Mouse (Mus musculus): ENCODE results near the gene Hoxb4.

Hoxb4 gene

DNA sequence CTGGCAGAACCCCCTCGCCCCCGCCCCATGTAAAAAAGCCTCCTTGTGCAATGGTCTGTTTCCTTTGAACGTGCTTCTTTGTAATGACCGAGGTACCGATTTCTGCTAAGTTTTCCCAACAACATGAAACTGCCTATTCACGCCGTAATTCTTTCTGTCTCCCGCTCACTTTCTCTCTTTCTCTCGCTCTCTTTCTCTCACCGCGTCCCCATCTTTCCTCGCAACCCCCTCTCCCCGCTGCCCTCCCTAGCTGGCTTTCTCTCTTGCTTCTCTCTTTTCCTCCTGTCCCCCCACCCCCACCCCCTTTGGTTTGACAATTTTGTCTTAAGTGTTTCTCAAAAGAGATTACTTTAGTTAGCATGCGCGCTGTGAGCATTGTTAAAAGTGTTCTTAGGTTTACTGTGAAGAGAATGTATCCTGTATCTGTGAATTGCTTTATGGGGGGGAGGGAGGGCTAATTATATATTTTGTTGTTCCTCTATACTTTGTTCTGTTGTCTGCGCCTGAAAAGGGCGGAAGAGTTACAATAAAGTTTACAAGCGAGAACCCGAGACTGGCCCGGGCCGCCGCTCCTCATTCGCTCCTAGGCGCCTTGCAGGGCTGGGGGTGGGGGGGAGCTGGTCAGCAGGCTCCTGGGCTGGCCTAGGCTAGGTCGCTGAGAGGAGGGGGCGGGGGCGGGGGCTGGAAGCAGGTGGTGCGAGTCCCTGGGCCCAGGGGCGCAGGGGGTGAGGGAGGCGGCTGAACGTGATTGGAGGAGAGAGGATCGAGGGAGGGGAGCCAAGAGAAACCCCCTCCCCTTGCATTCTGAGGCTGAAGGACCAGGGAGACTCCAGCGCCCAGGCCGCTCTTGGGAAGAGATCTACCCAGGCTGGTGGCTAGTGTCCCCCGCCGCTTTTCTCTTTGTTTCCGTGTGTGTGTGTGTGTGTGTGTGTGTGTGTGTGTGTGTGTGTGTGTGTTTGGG, 33.0 kb upstream of the Hoxb4 start:
- no peak for DNase-seq (ENCODE audit: low read depth)

DNA sequence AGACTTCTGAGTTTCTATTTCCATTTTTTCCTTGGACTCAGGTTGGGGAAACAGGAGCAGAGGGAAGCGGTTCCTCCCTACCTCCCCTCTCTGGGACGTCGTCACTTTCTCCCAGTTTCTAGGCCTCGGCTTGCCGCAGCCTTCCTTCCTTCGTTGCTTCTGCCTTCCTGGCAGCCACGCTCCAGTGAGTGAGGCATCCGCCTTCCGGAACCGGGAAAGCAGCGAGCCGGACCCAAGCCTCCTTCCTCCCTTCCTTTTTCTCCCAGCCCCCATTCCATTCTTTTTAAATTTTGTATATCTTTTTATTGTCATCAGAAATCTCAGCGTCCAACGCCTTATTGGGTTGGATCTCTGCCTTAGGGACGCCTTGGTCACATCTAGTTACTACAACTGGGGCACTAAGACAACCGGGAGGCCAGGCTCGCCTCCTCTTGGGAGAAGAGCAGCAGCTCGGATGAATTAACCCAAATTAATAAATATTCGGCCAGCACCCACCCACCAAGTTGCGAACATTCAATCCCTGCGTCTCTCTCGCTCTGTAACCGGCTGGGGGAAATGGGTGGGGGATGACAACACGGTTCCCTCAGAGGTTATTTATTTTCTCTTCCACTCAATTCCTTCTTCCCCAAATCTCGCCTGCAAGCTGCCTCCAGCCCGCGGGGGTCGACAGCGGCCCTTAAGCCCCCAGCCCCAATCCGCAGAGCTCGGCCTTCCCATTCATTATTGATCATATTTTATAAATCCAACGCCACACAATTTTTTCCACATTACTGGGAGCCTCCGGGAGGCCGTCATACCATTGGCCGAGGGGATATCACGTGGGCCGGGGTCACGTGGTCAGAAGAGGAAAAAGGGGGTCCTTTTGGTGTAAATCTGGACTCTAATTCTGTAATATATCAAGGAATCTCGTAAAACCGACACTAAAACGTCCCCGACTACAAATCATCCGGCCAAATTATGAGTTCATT, 32.0 kb upstream of the Hoxb4 start, which contains the start of gene Hoxb7:
Hoxb7 (plus strand) TSS at position 853 of the 968 bp plus-strand sequence.
- DNase-seq (ENCODE audit: low read depth), result no peak

DNA sequence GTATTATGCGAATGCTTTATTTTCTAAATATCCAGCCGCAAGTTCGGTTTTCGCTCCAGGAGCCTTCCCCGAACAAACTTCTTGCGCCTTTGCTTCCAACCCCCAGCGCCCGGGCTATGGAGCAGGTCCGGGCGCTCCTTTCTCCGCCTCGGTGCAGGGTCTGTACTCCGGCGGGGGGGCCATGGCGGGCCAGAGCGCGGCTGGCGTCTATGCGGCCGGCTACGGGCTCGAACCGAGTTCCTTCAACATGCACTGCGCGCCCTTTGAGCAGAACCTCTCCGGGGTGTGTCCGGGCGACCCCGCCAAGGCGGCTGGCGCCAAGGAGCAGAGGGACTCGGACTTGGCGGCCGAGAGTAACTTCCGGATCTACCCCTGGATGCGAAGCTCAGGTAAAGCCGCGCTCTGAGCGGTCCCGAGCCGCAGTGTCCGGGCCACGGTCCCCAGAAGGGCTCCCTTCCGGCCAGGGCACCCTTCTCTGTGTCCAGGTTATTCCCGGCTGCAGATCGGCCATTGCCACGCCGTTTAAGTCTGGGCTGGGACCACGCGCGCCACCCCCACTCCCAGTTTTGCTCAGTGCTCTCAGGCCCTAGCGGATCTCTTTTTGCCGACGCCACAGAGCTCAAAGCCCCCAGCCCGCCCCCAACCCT, 31.2 kb upstream of the Hoxb4 start:
- DNase-seq (ENCODE audit: low read depth), result no peak

DNA sequence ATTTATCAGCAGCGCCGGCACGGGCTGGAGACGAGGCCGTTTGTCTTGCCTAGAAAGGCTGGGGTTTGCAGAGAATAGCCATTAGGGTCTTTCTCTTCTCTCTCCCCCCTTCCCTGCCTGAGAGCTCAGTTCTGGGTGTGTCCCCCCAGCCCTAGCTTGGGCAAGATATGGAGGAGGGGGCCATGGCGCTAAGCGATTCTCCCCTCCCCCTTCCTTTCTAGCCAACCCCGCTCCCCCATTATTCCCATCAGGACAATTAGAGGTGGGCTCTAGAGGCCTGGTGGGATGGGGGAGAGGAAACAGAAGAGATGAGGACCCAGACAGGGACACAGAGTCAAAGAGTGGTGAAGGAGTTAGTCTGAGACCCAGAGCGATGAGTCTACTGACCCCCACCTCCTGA, 30.7 kb upstream of the Hoxb4 start:
- DNase-seq (ENCODE audit: low read depth), result no peak

DNA sequence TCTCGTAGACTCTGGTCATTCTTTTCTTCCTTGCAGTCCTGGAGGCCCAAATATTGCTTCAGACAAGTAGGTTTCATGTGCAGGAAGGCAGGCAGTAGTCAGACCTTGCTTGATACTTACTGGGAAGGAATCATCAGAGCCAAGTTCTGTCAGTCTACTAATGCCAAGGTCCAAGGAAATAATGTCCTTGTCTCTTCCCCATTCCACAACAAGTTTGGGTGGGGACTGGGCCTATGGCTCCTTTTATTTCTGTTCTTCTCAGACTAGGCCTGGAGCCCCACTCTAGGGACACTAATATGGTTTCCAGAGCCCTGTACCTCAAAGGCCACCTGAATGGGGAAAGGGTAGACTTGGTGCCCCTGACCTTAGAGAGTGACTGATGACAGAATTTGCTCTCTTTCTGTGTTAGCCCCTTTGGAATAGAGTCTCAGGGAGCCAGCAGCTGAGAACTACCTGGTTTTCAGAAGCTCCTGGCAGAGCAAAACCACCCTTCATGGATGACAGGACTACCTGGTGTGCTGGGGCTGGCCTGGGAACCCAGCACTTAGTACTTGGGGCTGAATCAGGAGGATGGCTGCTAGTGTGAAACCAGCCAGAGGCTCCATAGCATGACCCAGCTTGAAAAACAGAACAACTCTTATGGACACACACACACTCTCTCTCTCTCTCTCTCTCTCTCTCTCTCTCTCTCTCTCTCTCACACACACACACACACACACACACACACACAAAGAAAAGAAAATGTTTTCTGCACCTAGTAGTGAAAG, 29.4 kb upstream of the Hoxb4 start:
- no peak for DNase-seq (ENCODE audit: low read depth)

DNA sequence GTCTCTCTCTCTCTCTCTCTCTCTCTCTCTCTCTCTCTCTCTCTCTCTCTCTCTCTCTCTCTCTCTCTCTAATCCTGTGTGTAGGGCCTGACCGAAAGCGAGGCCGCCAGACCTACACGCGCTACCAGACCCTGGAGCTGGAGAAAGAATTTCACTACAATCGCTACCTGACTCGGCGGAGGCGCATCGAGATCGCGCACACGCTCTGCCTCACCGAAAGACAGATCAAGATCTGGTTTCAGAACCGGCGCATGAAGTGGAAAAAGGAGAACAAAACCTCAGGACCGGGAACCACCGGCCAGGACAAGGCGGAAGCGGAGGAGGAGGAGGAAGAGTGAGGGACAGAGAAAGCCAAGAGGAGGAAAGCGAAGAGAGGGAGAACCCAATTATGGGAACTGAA, 28.8 kb upstream of the Hoxb4 start:
- DNase-seq (ENCODE audit: low read depth), result no peak

DNA sequence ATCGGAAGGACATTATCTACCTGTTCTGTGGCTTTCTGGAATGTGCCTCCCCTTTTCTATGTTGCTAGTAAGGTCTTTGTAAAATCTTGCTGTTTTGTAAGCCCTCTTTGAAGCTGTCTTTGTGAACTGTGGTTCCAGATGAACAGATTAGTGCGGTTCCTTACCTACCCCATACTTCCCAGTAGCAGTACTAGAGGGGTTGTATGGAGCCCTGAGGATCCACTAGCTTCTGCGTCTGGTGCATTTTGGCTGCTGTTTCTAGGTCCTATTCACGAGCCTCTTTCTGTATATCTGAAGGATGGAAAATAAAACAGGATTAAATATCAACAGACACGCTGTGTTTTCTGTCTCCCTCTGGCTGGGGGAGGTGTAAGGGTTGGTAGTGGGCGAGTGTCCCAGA, 28.2 kb upstream of the Hoxb4 start:
- DNase-seq (ENCODE audit: low read depth), result no peak

DNA sequence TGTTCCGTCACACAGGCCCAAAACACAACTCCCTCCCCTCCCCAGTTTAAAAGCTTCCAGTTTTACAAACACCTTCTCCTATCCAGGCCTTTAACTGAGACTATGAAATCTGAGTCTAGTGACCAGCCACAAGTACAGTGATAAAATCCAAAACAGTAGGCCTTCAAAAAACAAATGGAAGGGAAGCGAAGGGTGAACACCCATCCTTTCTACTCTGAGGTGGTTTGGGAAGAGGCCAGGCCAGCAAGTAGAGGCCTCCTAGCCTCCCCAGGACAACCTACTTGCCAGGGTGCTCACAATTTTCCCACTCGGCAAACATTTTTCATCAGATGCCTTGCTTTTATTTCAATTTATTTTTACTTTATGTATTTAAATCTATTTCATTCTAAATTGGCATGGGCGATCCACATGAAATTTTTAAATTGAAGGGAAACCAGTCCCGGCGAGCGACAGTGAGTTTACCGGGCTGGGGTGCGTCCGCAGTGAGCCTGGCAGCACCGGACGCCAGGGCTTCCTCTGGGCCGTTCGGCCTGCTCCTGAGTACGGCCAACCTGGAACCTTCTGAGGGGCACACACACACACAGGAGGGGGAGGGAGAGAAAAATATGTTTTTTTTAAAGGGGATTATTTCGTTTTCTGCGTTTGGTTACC, 27.2 kb upstream of the Hoxb4 start:
- DNase-seq (ENCODE audit: low read depth), result no peak

DNA sequence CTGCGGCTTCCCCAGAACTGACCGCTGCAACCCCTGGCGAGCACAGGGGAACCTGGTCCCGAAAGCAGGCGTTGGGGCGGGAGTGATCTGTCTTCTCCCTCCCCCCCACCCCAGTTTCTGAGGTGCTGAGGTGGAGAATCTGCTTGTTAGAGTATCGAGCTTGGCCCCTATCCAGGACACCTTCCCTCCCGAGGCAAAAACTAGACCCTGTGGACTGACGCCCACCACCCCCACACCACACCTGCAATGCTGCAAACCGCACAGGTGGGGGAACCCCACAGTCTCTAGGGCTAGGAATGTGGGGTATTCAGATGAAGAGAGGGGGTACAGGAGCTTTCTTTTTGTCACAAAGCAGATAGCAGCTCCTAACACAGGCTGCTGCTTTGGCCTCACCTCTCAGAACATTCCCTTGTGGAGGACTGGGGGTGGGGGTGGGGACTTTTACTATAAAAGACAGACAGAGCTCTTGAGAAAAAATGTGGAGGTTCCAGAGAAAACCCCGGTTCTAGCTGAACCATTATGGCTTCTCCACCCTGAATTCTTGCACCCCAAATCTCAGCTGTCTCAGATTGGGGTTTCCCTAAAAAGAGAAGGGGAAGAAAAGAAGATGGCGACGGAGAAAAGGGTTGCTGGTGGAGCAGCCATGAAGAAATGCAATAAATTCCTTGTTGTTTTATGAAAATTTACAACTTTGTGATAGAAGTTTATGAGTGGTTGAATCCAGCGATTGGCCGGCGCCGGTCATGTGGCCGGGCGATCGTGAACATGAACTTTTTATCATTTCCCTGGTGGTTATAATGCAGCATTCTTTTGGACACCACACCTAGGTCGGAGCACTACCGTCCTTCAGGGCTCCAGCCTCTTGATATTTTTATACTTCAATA, 26.1 kb upstream of the Hoxb4 start, which contains the start of gene Hoxb6:
Hoxb6 (plus strand) TSS at position 796 of the 884 bp plus-strand sequence.
- DNase-seq (ENCODE audit: low read depth), result no peak

DNA sequence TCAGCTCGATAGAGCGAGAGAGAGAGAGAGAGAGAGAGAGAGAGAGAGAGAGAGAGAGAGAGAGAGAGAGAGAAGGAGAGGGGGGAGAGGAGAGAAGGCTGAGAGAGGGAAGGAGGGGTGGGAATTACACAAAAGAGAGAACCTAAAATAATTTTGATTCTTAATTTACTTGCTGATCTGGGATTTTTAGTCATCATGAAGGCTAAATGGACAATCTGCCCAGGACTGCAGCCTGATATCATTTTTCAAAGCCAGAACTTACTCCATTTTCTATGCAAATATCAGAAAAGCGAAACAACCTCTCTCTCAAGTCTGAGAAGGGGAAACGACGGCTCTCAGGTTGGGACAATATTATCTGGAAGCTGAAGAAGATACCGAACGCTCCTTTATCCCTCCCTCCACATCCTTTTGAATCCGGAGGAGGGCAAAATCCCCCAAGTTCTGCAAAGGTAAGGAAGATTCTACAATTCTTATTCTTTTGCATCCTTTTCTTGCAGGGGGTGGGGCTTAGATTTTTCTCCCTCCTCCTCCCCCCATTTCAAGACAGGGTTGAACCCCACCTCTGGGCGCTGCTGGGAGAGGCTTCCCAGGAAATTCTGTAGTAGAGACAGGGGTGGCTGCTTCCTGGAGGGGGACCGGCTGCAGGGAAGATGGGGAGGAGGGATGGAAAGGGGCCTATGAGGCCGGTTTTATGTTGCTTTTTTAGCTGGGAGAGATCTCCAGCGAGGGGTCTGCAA, 25.3 kb upstream of the Hoxb4 start:
- no peak for DNase-seq (ENCODE audit: low read depth)

DNA sequence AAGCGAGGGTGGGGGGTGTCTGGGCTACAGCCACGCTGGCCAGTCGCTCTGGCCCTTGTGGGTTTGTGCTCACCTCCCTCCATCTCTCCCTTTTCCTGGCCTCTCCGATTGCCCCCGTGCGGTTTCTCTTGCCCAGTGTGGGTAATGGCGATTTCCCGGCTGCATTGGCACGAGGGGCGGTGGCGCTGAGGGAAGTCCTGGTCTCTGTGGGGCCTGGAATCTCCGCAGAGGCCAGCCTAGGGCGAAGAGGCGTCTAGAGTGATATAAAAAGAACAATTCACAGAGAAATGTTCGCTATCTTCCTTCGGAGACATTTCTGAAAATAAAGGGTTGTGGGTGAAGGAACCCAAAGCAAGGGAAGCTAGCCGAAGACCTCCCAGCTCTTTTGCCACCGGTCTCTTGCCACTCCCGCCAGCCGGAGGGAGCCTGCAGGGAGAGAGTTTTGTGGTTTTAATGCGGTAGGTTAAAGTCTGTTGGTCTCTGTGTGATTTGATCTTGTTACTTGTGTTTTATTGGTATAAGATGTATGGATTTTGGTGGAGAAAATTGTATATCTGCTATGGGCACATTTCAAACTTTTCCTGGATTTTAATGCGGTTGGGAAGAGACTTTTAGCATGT, 24.7 kb upstream of the Hoxb4 start:
- DNase-seq (ENCODE audit: low read depth), result no peak

DNA sequence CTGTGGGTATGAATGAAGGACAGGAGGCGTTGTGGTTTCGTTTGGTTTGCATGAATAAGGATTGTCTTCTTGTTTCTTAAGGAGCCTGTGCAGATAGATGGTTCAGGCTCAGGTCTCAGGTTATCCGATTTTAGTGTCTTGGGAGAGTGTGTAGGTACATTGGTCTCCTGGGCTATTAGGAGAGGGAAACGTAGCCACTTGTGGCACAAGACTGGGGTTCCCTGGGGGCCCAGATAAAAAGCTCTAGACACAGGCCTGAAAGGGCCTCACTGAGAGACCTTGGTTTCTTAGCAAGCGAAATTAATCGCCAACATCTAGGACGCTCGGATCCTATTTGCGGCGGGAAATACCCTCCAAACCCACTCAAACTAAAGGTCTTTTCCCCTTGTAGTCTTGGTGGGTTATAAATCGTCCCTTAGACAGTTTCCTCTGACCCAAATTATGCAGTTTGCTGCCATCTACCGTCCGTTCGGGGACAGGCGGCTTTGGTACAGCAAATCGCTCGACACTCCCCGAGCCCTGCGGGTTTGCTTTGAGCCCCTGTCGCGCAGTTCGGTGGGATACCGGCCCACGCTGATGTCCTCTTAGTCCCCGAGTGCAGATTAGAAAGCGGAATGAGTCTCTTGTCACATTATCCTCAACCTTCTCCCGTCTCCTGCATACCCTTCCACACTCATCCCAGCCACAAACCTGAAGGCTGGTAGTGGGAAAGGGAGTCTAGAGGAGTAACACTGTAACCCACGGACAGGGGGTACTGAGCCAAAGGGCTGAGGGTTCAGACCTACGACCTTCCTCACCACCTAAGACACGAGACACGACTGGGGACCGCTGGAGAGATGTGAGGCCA, 23.6 kb upstream of the Hoxb4 start:
- DNase-seq (ENCODE audit: low read depth), result peak; percentile 69

DNA sequence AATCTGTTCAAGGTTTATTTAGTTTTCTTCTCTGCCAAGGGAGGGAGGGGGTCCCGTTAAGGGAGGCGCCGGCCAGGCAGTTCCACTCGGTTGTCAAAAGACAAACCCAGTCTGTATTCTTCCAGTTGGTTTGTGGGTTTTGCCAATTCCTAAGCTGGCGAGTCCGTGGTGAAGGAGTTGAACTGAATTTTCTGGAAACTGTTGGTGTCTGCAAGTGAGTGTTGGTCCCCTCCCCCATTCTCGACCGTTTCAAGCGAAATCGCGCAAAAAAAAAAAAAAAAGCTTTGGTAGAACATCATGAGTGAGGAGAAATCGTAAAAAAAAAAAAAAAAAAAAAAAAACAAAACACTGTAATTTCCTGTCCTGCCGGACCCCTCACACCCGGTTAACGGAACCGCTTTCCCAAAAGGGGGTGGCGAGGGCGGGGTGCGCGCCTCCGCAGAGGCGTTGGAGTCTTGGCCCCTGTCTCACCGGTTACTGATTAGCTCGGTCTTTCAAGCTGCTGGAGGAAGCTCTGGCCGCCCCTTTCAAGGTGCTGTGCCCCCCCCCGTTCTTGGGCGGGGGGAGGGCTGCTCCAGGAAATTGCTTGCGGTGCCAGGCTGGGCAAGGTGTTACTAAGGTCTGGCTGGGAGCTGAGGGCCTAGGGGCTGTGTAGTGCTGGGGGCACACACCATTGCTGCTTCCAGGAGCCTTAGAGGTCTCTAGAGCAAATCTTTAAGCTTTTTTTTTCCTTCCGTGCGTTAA, 22.8 kb upstream of the Hoxb4 start:
- no peak for DNase-seq (ENCODE audit: low read depth)

DNA sequence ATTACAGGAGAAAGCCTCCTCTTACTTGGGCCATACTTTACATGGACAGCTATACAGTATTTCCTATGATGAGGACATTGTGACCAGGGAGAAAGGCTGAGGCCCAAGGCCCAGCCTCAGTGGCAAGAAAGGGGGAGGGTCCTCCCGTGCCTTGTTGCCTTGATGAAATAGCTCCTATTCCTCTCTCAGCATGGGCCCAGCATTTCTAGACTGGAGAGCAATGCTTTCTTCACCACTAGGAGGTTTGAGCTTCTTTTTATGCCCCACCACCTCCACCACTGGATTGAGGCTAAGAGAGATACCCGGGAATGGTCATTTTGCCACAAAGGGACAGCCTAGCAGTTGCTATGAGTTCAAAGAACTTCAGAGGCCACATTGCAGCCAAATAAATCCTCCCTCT, 21.1 kb upstream of the Hoxb4 start:
- DNase-seq (ENCODE audit: low read depth), result no peak

DNA sequence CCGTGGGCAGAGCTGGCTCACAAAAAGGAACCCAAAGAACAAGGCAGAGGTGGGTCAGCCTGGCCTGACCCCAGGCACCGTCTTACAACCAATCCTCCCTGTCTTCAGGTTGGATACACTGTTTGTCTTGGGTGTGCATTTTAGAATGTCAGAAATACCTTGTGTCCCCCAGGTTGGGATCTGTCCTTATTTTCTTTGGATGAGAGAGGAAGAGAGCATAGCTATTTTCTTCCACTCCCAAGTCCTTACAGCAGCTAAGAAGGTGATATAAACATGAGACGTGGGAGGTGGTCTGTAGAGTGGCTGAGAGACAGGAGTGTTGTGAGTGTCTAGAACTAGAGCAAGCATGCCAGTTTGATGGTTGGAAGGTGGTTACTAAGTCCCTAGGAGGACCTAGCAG, 20.6 kb upstream of the Hoxb4 start:
- no peak for DNase-seq (ENCODE audit: low read depth)

DNA sequence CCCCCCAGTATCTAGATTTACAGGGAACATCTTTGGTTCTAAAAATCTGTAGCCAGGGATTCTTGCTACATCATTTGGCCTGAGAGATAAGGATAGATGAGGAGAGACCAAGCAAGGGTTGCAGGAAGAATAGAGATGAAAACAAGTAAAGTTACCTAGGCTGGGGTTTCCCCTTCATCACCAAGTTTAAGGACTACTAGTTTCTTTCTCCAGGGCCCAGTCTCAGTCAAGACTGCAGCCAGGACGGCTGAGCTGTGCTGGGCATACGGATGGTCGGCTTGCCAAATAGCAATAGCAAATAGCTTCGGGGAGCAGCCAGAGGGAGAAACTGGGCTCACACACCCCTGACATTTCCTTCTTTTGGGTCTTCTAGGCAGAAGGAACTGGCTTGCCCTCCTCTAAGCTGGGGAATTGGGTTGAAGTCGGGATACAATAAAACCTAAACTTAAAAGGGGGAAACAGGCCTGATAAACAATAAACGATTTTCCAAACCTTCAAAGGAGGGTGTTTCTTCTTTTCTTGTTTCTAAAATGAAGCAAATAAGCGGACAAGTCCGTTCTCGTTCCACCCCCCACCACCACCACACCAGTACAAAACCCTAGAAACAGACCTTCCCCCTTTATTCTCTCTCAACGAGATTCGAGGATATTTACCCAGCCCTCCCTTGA, 20.0 kb upstream of the Hoxb4 start:
- DNase-seq (ENCODE audit: low read depth), result no peak
